Mouse (Mus musculus): ENCODE results near the gene Polm. TPM values are rescaled to one million over a fixed set of nuclear protein-coding genes. Genes with fewer than 3 reads are reported as not detected.
"Not testable (repeated sequence)": the region's sequence is repeated elsewhere in the genome, so short reads cannot be mapped to it uniquely, and the experiment has no call there.

Gene Polm
- total RNA-seq, 2 experiments from 2014 or later: 15.9 to 18.3 TPM

DNA sequence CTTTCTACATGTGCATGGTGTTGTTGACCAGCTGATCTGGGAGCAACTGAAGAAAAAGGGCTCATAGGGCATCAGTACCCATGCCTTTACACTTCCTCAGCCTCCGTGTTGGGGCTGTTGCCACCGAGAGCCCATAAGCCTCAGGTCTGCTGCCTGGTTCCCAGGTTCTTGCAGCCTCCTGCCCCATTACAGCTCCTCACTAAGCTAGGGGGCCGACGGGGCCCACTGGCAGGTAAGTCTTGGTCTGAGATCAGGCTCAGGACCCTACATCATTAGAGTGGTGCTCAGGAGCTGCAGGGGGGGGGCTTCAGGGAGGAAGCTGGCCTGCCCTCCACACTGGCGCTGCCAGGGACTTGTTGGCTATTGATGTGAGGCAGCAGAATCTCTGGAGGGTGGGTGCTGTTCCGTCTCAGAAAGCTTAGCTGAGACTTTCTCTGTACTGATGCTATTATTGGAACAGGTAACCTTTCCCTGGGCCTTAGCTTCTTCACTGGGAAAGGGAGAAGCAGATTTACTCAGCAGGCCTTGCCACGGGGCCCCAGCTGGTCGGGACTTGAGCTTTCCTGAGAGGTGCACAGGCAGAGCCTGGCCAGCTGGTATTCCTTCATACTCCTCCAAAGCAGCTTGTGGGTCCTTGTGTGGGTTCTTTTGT, 18.8 kb upstream of the Polm start:
- no peak for DNase-seq (ENCODE audit: low spot score in 2 of 2)

DNA sequence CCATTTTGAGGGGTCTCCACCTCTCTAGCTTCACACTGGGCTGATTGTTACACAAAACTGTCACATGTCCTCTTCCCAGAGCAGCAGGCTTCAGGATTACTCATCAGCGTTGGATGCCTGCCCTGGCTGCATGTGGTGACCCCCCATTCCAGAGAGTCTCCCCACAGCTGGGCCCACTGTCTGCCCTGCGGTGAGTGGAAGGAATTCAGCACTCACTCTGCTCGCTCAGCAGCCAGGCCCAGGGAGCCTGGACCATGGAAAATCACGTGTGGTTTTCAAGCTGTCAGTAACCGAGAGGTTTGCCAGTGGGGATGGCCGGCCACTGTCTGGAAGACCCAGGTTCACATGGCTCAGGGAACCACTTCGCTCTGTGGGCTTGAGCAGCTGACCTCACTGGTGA, 18.1 kb upstream of the Polm start:
- DNase-seq (ENCODE audit: low spot score in 2 of 2): no peak

- no peak for DNase-seq (ENCODE audit: low spot score in 2 of 2)
These were observed 17.7 kb upstream of the Polm start for GRCm38 (mm10) chr11:5855481-5855880.

GRCm38 (mm10) chr11:5852314-5852713, 14.5 kb upstream of the Polm start:
- DNase-seq (ENCODE audit: low spot score in 2 of 2): no peak

DNA sequence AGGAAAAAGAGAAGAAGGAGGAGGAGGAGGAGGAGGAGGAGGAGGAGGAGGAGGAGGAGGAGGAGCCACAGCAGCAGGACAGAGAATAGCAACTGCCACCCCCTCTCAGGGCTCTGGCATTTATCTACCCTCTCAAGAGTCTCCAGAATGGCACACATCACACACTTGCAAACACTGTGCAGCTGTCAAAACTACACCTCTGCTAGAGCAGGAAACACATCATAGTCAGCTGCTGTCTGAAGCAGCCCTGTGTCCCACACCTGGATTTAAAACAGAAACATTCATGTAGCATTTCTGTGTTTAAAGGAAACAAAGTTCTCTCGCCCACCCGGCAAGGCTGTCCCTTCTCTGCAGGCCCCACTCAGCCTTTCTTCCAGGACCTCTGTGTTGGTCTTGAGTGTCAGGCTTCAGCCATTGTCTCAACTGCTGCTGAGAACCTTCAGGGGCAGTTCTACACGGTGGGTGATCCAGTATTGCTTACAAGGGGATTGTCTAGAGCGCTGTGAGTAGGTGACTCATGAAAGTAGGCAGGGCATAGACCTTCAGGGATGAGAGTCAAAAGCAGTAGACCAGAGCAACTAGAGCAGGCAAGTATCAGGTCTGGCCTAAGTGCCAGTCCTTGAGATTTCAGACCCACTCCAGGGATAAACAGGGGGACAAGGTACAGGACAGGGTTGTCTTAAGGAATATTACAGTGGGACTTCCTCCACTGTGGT, 13.4 kb upstream of the Polm start:
- DNase-seq (ENCODE audit: low spot score in 2 of 2): no peak

GRCm38 (mm10) chr11:5850452-5850851, 12.6 kb upstream of the Polm start:
- DNase-seq (ENCODE audit: low spot score in 2 of 2): no peak

DNA sequence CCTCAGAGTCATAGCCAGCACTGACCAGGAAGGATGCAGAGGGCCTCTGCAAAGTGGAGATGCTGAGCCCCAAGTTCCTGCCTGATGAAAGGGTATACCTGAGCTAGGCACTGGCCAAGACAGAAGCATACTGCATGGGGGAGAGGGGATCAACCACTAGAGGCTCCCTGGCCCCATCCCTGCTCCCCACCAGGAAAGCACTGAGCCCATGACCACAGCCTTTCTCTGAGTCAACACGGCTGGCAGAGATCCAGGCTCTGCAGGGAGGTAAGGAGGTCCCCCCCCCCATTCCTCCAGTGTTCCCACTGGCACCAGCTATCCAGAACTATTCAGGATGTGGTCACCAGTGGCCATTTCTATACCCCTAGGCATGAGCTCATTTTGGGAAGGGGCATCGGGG, 11.5 kb upstream of the Polm start:
- no peak for DNase-seq (ENCODE audit: low spot score in 2 of 2)

GRCm38 (mm10) chr11:5848741-5849140, 10.9 kb upstream of the Polm start:
- no peak for DNase-seq (ENCODE audit: low spot score in 2 of 2)

GRCm38 (mm10) chr11:5846639-5847345, 9.0 kb upstream of the Polm start:
- no peak for DNase-seq (ENCODE audit: low spot score in 2 of 2)

- DNase-seq (ENCODE audit: low spot score in 2 of 2): no peak
These were observed 5.3 kb upstream of the Polm start for GRCm38 (mm10) chr11:5843131-5843530.

- DNase-seq (ENCODE audit: low spot score in 2 of 2): no peak
These were observed 3.9 kb upstream of the Polm start for GRCm38 (mm10) chr11:5841751-5842150.

DNA sequence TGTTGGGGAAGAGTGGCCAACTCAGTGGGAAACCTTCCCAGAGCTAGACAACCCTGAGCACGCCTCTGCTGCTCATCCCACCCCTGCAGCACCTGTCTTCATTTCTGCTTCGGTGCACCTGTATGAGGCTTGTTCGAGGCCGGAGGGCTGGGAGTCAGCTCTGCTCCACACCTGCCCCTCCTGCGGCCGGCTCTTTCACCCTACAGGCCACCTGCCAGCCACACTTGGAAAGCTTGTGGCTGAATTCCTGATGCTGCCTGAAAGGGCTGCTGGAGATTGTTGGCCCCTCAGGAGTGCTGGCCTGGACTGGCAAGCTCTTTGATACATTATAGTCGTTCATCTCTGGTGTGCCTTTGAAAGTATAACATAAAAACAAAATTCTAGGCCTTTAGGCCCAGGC, 2.5 kb upstream of the Polm start:
- no peak for DNase-seq (ENCODE audit: low spot score in 2 of 2)

GRCm38 (mm10) chr11:5836126-5836525, 1.7 kb downstream of the Polm start:
- no peak for DNase-seq (ENCODE audit: low spot score in 2 of 2)

DNA sequence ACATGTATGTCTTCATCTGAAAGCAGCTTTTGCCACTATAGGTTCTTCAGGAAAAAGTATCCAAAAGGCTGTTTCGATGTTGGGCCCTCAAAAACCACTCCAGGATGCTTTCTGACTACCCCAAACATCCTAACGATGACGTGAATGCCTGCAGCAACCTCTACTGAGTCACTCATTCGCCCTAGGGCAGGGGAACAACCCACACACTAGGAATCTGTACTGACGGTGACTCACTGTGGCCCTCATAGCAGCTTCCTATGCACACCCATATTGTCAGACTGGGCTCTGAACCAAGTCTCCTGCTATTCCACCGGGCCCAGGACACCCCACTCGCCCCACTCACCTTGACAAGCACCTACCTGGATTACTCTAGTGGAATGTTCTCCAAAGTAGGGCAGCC, 2.8 kb downstream of the Polm start:
- DNase-seq (ENCODE audit: low spot score in 2 of 2): no peak

DNA sequence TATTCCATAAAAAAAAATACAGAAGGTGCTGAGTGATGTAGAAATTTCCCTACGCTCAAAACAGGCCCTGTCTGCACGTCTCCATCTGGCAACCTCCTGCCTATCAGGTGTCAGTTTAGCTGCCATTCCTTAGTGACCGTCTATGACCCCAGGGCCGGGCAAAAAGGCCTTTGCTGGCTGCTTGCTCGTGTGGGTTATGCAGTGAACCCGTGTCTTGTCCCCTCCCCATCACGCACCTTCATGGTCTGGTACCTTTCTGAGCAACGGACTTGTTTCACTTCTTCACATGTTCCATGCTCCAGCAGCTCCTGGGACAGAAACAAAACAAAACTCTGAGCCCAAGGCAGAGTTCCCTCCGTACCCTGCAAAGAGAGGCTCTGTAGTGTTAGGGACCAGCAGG, 3.3 kb downstream of the Polm start:
- no peak for DNase-seq (ENCODE audit: low spot score in 2 of 2)

DNA sequence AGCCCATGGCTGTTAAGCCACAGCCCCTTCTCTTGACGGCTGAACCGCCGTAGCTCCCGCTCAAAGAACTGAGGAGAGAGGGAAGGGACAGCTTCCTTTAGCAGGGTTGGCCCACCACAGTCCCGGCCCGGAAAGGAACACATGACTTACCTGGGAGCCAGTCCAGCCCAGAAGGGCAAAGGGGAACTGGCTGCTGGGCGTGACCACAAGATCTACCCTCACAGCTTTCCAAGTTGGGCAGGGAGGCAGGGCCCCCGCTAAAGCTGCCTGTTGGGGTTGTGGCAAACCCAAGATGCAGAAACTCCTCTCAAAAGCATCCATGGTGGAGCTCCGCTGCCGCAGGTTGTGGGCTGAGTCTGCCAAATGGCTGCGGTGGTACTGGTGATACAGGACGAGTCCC, 8.5 kb downstream of the Polm start:
- no peak for DNase-seq (ENCODE audit: low spot score in 2 of 2)

GRCm38 (mm10) chr11:5828509-5829191, 9.2 kb downstream of the Polm start:
- DNase-seq (ENCODE audit: low spot score in 2 of 2): no peak

- no peak for DNase-seq (ENCODE audit: low spot score in 2 of 2)
These were observed 9.9 kb downstream of the Polm start for GRCm38 (mm10) chr11:5827931-5828330.

DNA sequence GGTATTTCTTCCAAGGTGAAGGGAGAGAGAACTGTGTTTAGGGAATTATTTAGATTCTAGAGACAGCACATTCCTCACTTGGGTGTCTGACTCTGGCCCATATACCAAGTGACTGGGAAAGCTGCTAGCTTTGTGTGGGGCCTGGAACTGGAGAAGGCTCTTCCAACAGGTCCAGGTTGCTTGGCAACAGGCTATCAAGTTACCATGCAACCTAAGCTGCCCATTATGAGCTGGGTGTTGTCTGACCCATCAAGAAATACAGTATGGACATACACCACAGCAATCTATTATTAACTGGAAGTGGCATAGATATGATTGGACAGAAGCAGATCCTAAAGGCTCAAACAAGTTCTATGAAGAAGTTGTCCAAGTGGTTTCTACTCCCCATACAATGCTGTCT, 12.4 kb downstream of the Polm start:
- DNase-seq (ENCODE audit: low spot score in 2 of 2): no peak

GRCm38 (mm10) chr11:5819223-5819622, 18.6 kb downstream of the Polm start:
- no peak for DNase-seq (ENCODE audit: low spot score in 2 of 2)

DNA sequence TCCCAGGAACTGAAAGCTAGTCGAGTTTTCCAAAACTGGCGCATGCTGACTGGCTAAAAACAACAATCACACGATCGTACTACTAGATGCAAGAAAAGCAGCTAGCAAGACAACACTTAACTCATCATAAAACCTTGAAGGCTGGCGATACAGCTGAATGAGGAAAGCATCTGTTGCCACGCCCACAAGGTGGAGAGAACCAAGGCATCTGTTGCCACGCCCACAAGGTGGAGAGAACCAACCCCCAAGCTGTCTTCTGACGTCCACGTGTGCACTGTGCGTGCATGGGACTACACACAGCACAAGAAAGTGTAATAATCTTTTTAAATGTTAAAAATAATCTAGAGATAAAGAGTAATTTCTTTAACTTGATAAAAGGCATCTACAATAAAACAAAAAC, 24.4 kb downstream of the Polm start:
- no peak for DNase-seq (ENCODE audit: low spot score in 2 of 2)

GRCm38 (mm10) chr11:5809487-5809886, 28.3 kb downstream of the Polm start:
- DNase-seq (ENCODE audit: low spot score in 2 of 2): not testable (repeated sequence)

Measured in adrenal gland, postnatal 4 days (tissue).